Comparison of ENCODE assay signal across 17 mouse cellular contexts in the genomic region with DNA sequence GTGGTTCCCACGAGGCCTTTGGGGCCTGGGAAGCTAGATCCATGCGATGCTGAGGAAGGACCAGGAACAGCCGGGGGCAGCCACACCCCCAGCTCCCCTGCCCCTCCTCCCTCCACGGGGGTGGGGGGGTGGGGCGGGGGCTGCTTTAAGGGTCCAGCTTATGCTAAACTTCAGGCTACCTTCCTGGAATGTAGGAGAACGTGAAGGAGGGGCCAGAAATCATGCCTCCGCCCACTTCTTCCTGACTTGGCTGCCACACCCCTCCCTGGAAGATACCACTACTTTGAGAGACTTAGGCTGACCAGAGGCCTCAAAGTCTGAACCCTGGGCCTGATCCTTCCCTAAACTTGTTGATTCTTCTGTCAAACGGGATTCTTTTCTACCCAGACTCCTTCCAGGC. TPM values are rescaled to one million over a fixed set of nuclear protein-coding genes. Genes with fewer than 3 reads are reported as not detected.
DNase-seq lines count a peak whose midpoint lies in the region; ATAC-seq and TF ChIP-seq lines count a peak whose summit lies in the region.
"Had no signal": no experiment of that assay in that cellular context is flagged by ENCODE, and none has a peak within 500 bp of the region (broad histone marks: within the 10 kb centered on the region; RNA-seq: fewer than 3 reads in every experiment).

No protein-coding gene starts in this region.

- peak overlapping the region; percentile 58 for H3K27ac ChIP-seq in heart, embryonic 13.5 days (replicated peaks)
- H3K27ac ChIP-seq in ES-E14 (ENCODE audit: insufficient read depth, low read depth, low read length, poor library complexity, severe bottlenecking): no peak overlapping the region
- H3K27ac ChIP-seq in limb, embryonic 10.5 days: peak overlapping the region; percentile 47
- H3K27ac ChIP-seq: embryonic facial prominence, embryonic 12.5 days; left cerebral cortex, adult 2 months; neural tube, embryonic 13.5 days had no signal

- no peak for DNase-seq in heart, postnatal 10 days
- DNase-seq in 3T3-L1 (ENCODE audit: low read depth, low spot score): peak; percentile 15
- DNase-seq in ES-E14 (ENCODE audit: low read depth, low spot score): peak; percentile 46
- DNase-seq in limb, embryonic 10.5 days (ENCODE audit: low spot score): no peak
- no peak for DNase-seq in Muller cell, postnatal 12 days (ENCODE audit: inconsistent ontology term)
- no peak for DNase-seq in right cerebral cortex, adult 2 months (ENCODE audit: low spot score in 2 of 2)
- DNase-seq: adrenal gland, adult 8-10 months; cerebellum, adult 9-11 months; heart, adult 11 months; kidney, adult 11 months; spleen, adult 18-20 months had no signal

- no peaks in the 10 kb centered on the region for H3K27me3 ChIP-seq in heart, embryonic 13.5 days (replicated peaks)
- H3K27me3 ChIP-seq in limb, embryonic 10.5 days (ENCODE audit: low read depth, poor library complexity, severe bottlenecking): no peaks in the 10 kb centered on the region
- H3K27me3 ChIP-seq: embryonic facial prominence, embryonic 12.5 days; neural tube, embryonic 13.5 days had no signal

- in situ Hi-C loops in ES-E14 (cut with MboI; ENCODE audit: low sequenced_read_pairs in 2 of 2, unreplicated experiment in 2 of 2): no loop called here

- 34% methylated on average over 7 of the region's 8 CpGs for WGBS in heart, embryonic 13.5 days
- 21% methylated on average over 8 of the region's 8 CpGs for WGBS in limb, embryonic 10.5 days

- H3K36me3 ChIP-seq in heart, embryonic 13.5 days: peaks cover 10% of the 10 kb centered on the region; the same call in 1 of the 2 replicates
- H3K36me3 ChIP-seq in ES-E14 (ENCODE audit: control insufficient read depth, insufficient read depth, low read length, poor library complexity, severe bottlenecking): peaks cover 59% of the 10 kb centered on the region
- peaks cover 21% of the 10 kb centered on the region for H3K36me3 ChIP-seq in limb, embryonic 10.5 days
- H3K36me3 ChIP-seq: embryonic facial prominence, embryonic 12.5 days; neural tube, embryonic 13.5 days had no signal

- ATAC-seq in heart, embryonic 13.5 days (ENCODE audit: extremely low read depth, insufficient number of reproducible peaks, low FRiP score, low TSS enrichment): no peak
- ATAC-seq in monocyte, adult 5-6 weeks (replicated peaks; ENCODE audit: insufficient number of reproducible peaks, low FRiP score, low TSS enrichment, poor library complexity, severe bottlenecking): no peak

- no peak overlapping the region for H3K4me2 ChIP-seq in heart, embryonic 13.5 days
- H3K4me2 ChIP-seq: embryonic facial prominence, embryonic 12.5 days; neural tube, embryonic 13.5 days had no signal

- no peaks in the 10 kb centered on the region for H3K9me3 ChIP-seq in heart, embryonic 13.5 days
- H3K9me3 ChIP-seq in ES-E14 (ENCODE audit: control insufficient read depth, insufficient read depth, low read depth, low read length): no peaks in the 10 kb centered on the region
- no peaks in the 10 kb centered on the region for H3K9me3 ChIP-seq in limb, embryonic 10.5 days (replicated peaks)
- H3K9me3 ChIP-seq: embryonic facial prominence, embryonic 12.5 days; neural tube, embryonic 13.5 days had no signal

- peaks cover 39% of the 10 kb centered on the region for H3K4me1 ChIP-seq in heart, embryonic 13.5 days
- peaks cover 12 to 50% of the 10 kb centered on the region in 2 experiments; a peak in 3 of 4 replicates for H3K4me1 ChIP-seq in ES-E14 (ENCODE audit: control insufficient read depth in 2 of 2, insufficient read depth in 2 of 2, low read length in 2 of 2, poor library complexity in 1 of 2)
- H3K4me1 ChIP-seq in limb, embryonic 10.5 days: peaks cover 32% of the 10 kb centered on the region

- H3K4me3 ChIP-seq in heart, embryonic 13.5 days: no peak overlapping the region
- H3K4me3 ChIP-seq in ES-E14 (ENCODE audit: insufficient read depth in 1 of 2, low read depth in 1 of 2, low read length in 2 of 2, poor library complexity in 1 of 2, severe bottlenecking in 1 of 2): no peak overlapping the region
- no peak overlapping the region for H3K4me3 ChIP-seq in limb, embryonic 10.5 days
- H3K4me3 ChIP-seq: embryonic facial prominence, embryonic 12.5 days; left cerebral cortex, adult 2 months; neural tube, embryonic 13.5 days had no signal

- intact Hi-C loops in heart, postnatal 10 days (cut with DNase I): no loop called here

- H3K9ac ChIP-seq in heart, embryonic 13.5 days: no peak overlapping the region
- no peak overlapping the region for H3K9ac ChIP-seq in ES-E14 (ENCODE audit: insufficient read depth, low read depth, low read length, poor library complexity, severe bottlenecking)
- H3K9ac ChIP-seq: embryonic facial prominence, embryonic 12.5 days; neural tube, embryonic 13.5 days had no signal

TF ChIP-seq in ES-E14, 5 proteins besides CTCF, POLR2A, EP300 and RAD21:
- TF ChIP-seq ZC3H11A (IDR thresholded peaks at IDR 0.05; ENCODE audit: borderline replicate concordance, low read depth, low read length) (no peak), MAFK (IDR thresholded peaks at IDR 0.05; ENCODE audit: insufficient read depth, low read depth, low read length) (no peak), CHD2 (IDR thresholded peaks at IDR 0.05; ENCODE audit: low read depth, low read length) (no peak), HCFC1 (IDR thresholded peaks at IDR 0.05; ENCODE audit: borderline replicate concordance, insufficient read depth, low read length) (no peak), ZNF384 (IDR thresholded peaks at IDR 0.05; ENCODE audit: low read depth, low read length) (no peak)
TF ChIP-seq in ES-E14: peak in this region for 0.

RNA-seq across cellular contexts. Expression of gene Myrf, which starts 17.9 kb away (rescaled TPM):
- polyA plus RNA-seq in heart, embryonic 13.5 days (2015; fragmentation: Nextera tagmentation; extraction: Ambion mirVana): 8.4 and 11.1 TPM in 2 replicates
- total RNA-seq in heart, postnatal 10 days (2021): 1 to 10 TPM; 5.7 to 9.1 TPM
- 35.9 and 58.1 TPM in 2 replicates for total RNA-seq in ES-E14 (2012; rRNA removed)
- polyA plus RNA-seq in limb, embryonic 10.5 days (2016; fragmentation: Nextera tagmentation; extraction: Ambion mirVana): 6.8 and 8.4 TPM in 2 replicates
- total RNA-seq in monocyte, adult 5-6 weeks (2017): 0.10 to 2.3 TPM in 2 of 3 replicates, not detected in the other
- total RNA-seq: hematopoietic stem cell, adult 5-6 weeks had no signal

RNA-seq across cellular contexts. Expression of gene Fen1, which starts 18.7 kb away (rescaled TPM):
- 49.0 and 56.8 TPM in 2 replicates for polyA plus RNA-seq in heart, embryonic 13.5 days (2015; fragmentation: Nextera tagmentation; extraction: Ambion mirVana)
- 10 to 100 TPM; 12.3 to 14.4 TPM for total RNA-seq in heart, postnatal 10 days (2021)
- 110 and 113 TPM in 2 replicates for total RNA-seq in ES-E14 (2012; rRNA removed)
- 188 and 204 TPM in 2 replicates for polyA plus RNA-seq in limb, embryonic 10.5 days (2016; fragmentation: Nextera tagmentation; extraction: Ambion mirVana)
- total RNA-seq in monocyte, adult 5-6 weeks (2017): 31.8 to 42.7 TPM (median 41.9 TPM) in 3 replicates

RNA-seq across cellular contexts. Expression of gene Tmem258, which starts 18.8 kb away (rescaled TPM):
- polyA plus RNA-seq in heart, embryonic 13.5 days (2015; fragmentation: Nextera tagmentation; extraction: Ambion mirVana): 399 and 448 TPM in 2 replicates
- total RNA-seq in heart, postnatal 10 days (2021): 100 to 1,000 TPM; 145 TPM
- total RNA-seq in ES-E14 (2012; rRNA removed): 440 and 455 TPM in 2 replicates
- polyA plus RNA-seq in limb, embryonic 10.5 days (2016; fragmentation: Nextera tagmentation; extraction: Ambion mirVana): 420 and 432 TPM in 2 replicates
- total RNA-seq in monocyte, adult 5-6 weeks (2017): 129 to 133 TPM (median 132 TPM) in 3 replicates

RNA-seq across cellular contexts. Expression of gene Fads1, which starts 40.0 kb away (rescaled TPM):
- polyA plus RNA-seq in heart, embryonic 13.5 days (2015; fragmentation: Nextera tagmentation; extraction: Ambion mirVana): 54.8 and 58.9 TPM in 2 replicates
- 10 to 100 TPM; 34.7 to 35.7 TPM for total RNA-seq in heart, postnatal 10 days (2021)
- 47.4 and 74.0 TPM in 2 replicates for total RNA-seq in ES-E14 (2012; rRNA removed)
- 142 and 155 TPM in 2 replicates for polyA plus RNA-seq in limb, embryonic 10.5 days (2016; fragmentation: Nextera tagmentation; extraction: Ambion mirVana)
- 2.2 to 5.1 TPM (median 2.3 TPM) in 3 replicates for total RNA-seq in monocyte, adult 5-6 weeks (2017)

Comparison
In these comparisons a context has a peak if more than half of its experiments do, and no peak if none do; other contexts are left out.
1. DNase-seq: peak in 3T3-L1 (single experiment) and ES-E14 (single experiment); none in heart, postnatal 10 days (0 of 2), limb, embryonic 10.5 days (single experiment), Muller cell, postnatal 12 days (single experiment) and right cerebral cortex, adult 2 months (0 of 2).